Mouse (Mus musculus) brain, embryonic 14.5 days (tissue): ENCODE measurements at regions not wholly inside any gene's neighbourhood (a gene's known extent, or its start where the extent isn't known, plus 50 kb on each side); places are given as distances from the start of the nearest gene placed in this dataset.

Source experiments
- DNase-seq: peaks from one replicate; pipeline ENCODE4 v3.0.0-alpha.2; 2011; ENCODE audit warnings: low read depth
- CTCF ChIP-seq: fragments of 200-500 bp; IDR thresholded peaks from 2 replicates; pipeline ENCODE4 v1.5.1; 2012; ENCODE audit warnings: inconsistent platforms, mild to moderate bottlenecking, moderate library complexity, borderline replicate concordance; ENCODE audit not compliant: insufficient read depth, insufficient read length; ENCODE audit errors: extremely low read depth
- POLR2A ChIP-seq: fragments of 200-500 bp; IDR thresholded peaks from 2 replicates; pipeline ENCODE4 v1.6.1; 2012; ENCODE audit warnings: mild to moderate bottlenecking, inconsistent platforms, borderline replicate concordance; ENCODE audit not compliant: poor library complexity, insufficient read depth, insufficient read length, severe bottlenecking; ENCODE audit errors: extremely low read depth

DNA sequence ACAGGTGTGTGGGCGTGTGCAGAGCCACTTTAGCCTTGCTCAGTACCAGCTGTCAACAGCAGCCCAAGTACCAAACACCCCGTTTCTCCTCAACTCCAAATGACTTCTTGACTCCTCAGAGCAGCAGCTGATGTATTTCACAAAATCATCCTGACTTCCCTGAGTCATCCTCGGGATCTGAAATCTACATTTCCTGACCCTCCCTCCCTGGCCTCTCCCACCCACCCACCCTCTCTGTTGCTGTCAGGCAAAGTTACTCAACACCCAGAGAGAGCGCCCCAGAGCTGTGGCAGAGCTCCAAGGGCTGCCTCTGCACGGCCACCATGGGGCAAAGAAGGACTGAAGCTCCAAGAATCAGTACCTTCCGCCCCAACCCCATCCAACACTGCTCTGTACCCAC lies 83.5 kb upstream of the Cyp1b1 start:
- TF ChIP-seq CTCF = no peak
- TF ChIP-seq POLR2A = no peak
- DNase-seq = no peak

- no peak for TF ChIP-seq CTCF
- TF ChIP-seq POLR2A = no peak
- no peak for DNase-seq
These were observed 75.3 kb upstream of the Cyp1b1 start for GRCm38 (mm10) chr17:79790166-79790565.

DNA sequence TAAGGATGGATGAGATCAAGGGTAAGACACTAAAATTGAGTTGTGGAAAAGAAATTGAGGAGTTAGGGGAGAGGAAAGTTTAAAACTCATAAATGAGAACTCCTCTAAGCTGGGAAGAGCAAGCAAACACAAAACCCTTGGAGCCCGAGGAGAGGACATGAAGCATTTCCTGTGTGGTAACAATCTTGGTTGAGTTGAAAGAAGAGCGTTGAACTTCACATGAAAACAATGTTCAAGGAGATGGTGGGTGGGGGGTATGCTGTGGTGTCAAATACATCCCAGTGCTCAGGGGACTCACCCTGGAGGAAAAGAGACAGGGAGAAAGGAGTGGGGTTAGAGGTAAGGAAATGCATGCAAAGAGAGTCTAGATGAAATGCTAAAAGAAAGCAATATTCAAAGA lies 72.3 kb upstream of the Cyp1b1 start:
- DNase-seq = no peak
- TF ChIP-seq CTCF (no peak), POLR2A (no peak)

DNA sequence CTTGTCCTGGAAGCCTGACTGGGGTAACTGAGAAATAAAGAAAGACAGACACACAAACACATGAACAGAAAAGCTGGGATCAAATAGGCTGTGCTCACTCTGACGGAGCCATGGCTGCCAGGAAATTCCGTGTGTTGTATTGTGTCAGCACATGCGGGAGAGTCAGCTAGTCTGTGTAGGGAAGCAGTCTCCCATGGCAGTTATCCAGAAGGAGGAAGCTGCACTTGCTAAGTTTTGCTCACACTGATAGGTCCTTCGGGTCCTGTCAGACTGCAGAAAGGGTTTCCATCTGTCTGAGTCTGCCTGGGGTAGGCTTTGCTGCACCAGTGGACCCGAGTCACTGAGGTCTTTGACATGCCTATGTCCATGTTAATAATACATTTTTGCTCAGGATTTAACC lies 71.8 kb upstream of the Cyp1b1 start:
- TF ChIP-seq CTCF (no peak), POLR2A (no peak)
- no peak for DNase-seq

DNA sequence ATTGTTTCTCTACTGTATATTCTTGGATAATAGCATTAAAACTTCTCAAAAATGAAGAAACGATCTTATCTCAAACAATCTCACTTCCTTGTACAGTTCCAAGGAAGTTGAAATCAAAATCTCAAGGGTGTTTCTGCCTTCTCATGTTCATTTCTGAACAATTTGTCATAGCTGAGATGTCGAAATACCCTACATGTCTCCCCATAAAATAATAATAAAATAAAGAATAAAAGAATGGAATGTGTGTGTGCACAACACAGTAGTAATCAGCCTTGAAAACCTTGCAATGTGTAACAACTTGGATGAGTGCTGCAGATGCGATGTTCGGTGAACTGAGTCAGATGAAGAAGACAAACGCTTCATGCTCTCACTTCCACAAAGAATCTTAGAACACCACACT lies 71.4 kb upstream of the Cyp1b1 start:
- TF ChIP-seq CTCF (no peak), POLR2A (no peak)
- DNase-seq = no peak

GRCm38 (mm10) chr17:79784256-79784870 lies 69.5 kb upstream of the Cyp1b1 start:
- TF ChIP-seq POLR2A = no peak
- no peak for TF ChIP-seq CTCF
- no peak for DNase-seq

DNA sequence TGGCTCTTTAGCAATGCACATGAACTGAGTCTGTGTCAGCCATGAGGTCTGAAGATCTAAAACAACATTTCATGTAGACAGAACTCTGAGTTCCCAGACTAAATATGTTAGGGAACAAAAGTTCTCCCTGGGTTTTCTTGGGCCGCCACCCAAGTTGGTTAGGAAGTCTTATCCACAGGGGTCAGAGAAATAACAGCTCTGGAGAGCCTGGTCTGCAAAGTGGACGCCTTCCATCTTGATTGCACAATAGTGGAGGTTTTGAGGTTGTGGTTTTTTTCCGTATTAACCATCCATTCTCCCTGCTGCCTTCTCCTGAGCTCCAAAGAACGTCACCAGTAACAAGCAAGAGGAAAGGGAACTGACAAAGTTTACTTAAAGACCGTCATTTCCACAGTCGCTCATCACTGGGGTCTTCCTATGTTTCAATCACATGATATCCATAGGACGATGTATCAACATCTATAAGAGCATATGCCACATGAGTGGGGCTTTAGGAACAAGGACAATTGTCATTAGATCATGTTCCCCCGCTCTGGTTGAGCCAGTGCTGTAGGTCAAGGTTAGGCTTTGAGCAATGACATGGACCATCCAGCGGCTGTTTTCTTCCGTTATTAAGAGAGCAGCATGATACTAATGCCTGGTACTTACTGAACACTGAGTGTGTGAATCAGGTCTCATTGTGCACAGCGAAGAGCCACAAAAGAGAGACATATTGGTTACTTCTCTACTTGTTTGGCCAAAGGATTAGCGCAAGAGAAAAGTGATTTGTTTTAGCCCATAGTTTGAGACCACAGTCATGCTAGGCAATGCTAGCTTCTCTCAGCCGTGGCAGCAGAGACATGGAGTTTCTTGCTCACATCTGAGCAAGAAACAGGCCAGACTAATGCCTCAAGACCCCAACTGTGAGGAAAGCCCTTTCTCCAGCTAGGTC lies 67.1 kb upstream of the Cyp1b1 start:
- no peak for TF ChIP-seq POLR2A
- TF ChIP-seq CTCF = no peak
- no peak for DNase-seq

DNA sequence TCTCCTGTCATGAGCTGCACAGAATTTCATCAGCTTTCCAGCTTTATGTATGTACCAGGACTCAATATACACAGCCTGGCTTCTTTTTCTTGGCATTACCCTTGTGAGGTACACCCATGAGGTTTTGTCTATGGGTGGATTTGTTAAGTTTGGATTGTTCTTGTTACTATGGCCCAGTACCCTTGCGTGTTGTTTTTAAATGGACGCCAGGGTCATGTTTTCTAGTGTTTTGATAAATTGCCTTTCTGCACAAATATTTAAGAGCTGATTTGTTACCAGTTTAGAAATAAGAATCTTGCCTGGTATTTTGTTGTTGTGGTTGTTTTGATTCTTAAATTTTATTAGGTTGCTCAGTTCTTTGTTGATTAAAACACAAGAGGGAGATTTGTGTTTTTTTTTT lies 66.4 kb upstream of the Cyp1b1 start:
- TF ChIP-seq POLR2A = no peak
- no peak for TF ChIP-seq CTCF
- no peak for DNase-seq

DNA sequence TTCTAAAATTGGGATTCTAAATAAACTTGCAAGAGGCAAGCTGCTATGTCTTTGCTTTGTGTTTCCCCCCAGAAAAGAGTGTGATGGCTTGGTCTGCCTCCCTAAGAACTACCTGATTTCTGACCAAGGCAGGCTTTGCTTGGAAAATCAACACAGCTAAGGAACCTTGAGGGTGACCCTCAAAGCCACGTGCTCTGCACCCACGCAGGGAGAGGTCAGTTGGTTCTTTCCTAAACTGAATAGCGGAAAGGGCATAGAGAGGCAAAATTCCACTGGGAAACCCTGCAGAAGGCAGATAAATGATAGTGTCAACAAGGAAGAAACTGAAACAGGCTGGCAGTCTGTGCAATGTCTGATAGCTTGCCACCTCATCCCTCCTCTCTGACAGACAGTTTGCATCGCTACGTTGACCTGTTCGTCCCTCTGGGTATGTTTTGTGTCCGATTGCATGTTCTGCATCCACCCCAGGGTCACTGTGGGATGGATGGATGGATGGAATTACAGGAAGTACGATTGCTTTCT lies 63.1 kb upstream of the Cyp1b1 start:
- TF ChIP-seq CTCF (no peak), POLR2A (no peak)
- DNase-seq = no peak

- no peak for TF ChIP-seq POLR2A
- TF ChIP-seq CTCF = no peak
- DNase-seq = no peak
These were observed 61.3 kb upstream of the Cyp1b1 start for GRCm38 (mm10) chr17:79776177-79776576.

DNA sequence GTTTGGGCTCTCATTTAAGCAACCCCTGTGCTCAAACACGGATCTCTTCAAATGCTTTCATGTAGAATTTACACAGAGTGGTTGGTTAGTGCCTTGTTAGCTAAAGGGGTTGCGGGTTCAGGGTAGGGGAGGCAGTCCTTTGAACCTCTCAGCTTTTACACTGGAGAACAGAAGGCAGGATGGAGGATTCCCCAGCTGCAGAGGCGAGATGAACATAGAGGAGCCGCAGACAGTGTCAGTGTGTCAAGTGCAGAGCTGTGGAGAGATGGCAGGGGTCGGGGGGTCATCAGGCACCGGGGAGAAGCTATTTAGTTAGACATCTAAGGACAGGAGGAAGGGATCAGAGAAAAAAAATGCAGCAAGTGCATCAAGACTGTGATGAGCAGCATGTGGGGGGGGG lies 60.4 kb upstream of the Cyp1b1 start:
- no peak for TF ChIP-seq CTCF
- TF ChIP-seq POLR2A = no peak
- DNase-seq = peak; percentile 34
